In the genomic region with DNA sequence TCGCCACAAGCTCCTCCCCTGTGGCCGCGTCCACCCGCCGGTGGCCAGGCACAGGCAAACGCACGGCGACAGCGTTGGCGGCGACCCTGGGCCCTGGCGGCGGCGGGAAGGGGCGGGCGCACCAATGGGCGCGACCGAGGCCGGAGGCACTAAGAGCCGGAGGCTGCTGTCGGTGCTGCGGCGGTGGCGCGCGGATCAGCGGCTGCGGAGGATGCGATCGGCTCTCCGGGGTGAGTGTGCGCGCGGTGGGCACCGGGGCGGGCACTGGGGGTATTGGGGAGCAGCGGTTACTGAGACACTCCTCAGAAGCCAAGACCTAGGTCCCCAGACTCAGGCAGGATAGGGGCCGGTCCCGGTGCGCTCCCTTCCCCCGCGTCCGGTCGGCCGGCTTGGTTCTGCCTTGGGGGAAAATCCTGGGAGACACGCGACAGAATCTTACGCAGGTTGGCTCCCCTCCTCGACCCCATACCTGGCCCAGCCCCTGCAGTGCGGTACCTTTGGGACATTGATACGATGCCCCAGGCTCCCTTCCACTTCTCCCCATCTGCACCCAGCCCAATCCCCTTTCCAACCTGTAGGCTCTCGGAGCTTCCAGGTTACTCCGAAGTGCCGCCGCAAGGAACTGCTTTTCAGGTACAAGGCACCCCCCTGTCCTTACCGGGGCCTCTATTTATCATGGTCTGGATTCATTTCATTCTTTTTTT, we compare ENCODE assay signal across 7 mouse cellular contexts. TPM values are rescaled to one million over a fixed set of nuclear protein-coding genes. Genes with fewer than 3 reads are reported as not detected.
DNase-seq lines count a peak whose midpoint lies in the region; ATAC-seq and TF ChIP-seq lines count a peak whose summit lies in the region.

Dnajc6 (plus strand) TSS at position 115 of the 704 bp plus-strand sequence.

- ATAC-seq in granulocyte monocyte progenitor cell, adult 5-6 weeks (replicated peaks; ENCODE audit: poor library complexity, severe bottlenecking): peak; percentile 73
- ATAC-seq in lung, embryonic 16.5 days (ENCODE audit: low read depth): peak; percentile 45; the same call in 1 of the 2 replicates
- ATAC-seq in stomach, embryonic 15.5 days (ENCODE audit: insufficient read depth, low FRiP score, low read depth): 0 out of 2 replicates have a peak, but pooled peaks have one; percentile 35

- peak; percentile 42 for DNase-seq in thymus, adult 2 months
- DNase-seq in thymus, adult 18-20 months: no peak
- peak; percentile 42 for DNase-seq in cerebellum, adult 8-10 months
- DNase-seq in kidney, postnatal 10 days: peak; percentile 42

- peak within 1 kb of the TSS; percentile 98 for H3K4me2 ChIP-seq in lung, embryonic 16.5 days (ENCODE audit: low read depth, low read length)
- peak within 1 kb of the TSS; percentile 95 for H3K4me2 ChIP-seq in stomach, embryonic 15.5 days

- no peak for TF ChIP-seq CTCF in thymus, adult 2 months (IDR thresholded peaks at IDR 0.05; ENCODE audit: borderline replicate concordance, control insufficient read depth, extremely low read depth, insufficient read depth, low read length, poor library complexity)

- H3K4me1 ChIP-seq in thymus, adult 2 months (replicated peaks; ENCODE audit: control insufficient read depth, insufficient read depth, low read length): peaks cover 15% of the 10 kb centered on the region
- peaks cover 13% of the 10 kb centered on the region; the same call in 1 of the 2 replicates for H3K4me1 ChIP-seq in lung, embryonic 16.5 days (replicated peaks; ENCODE audit: control insufficient read depth, insufficient read depth, low read length)
- 0 out of 2 replicates have a peak, but pooled peaks cover 11% of the 10 kb centered on the region for H3K4me1 ChIP-seq in stomach, embryonic 15.5 days

- H3K27me3 ChIP-seq in thymus, adult 2 months (ENCODE audit: control insufficient read depth, insufficient read depth, low read length): peaks cover 3% of the 10 kb centered on the region; the same call in 1 of the 2 replicates
- H3K27me3 ChIP-seq in lung, embryonic 16.5 days (ENCODE audit: control insufficient read depth, insufficient read depth, low read depth, low read length): peaks cover 28% of the 10 kb centered on the region
- peaks cover 25% of the 10 kb centered on the region for H3K27me3 ChIP-seq in stomach, embryonic 15.5 days (replicated peaks)

- peak within 1 kb of the TSS; percentile 57 for H3K9ac ChIP-seq in lung, embryonic 16.5 days (ENCODE audit: low read length)
- H3K9ac ChIP-seq in stomach, embryonic 15.5 days: 0 out of 2 replicates have a peak within 1 kb of the TSS, but pooled peaks have one; percentile 19

- no peaks in the 10 kb centered on the region for H3K36me3 ChIP-seq in thymus, adult 2 months (ENCODE audit: control insufficient read depth, insufficient read depth, low read length)
- H3K36me3 ChIP-seq in lung, embryonic 16.5 days (ENCODE audit: control insufficient read depth, insufficient read depth, low read length): no peaks in the 10 kb centered on the region
- H3K36me3 ChIP-seq in stomach, embryonic 15.5 days: no peaks in the 10 kb centered on the region

- no peak for TF ChIP-seq POLR2A in thymus, adult 2 months (IDR thresholded peaks at IDR 0.05; ENCODE audit: control insufficient read depth, extremely low read depth, insufficient read depth, low read length, poor library complexity)

- H3K4me3 ChIP-seq in thymus, adult 2 months (ENCODE audit: control insufficient read depth, insufficient read depth, low read length): peak within 1 kb of the TSS; percentile 65
- H3K4me3 ChIP-seq in lung, embryonic 16.5 days (ENCODE audit: low read length): peak within 1 kb of the TSS; percentile 61
- peak within 1 kb of the TSS; percentile 51 for H3K4me3 ChIP-seq in stomach, embryonic 15.5 days (replicated peaks)

- no peak within 1 kb of the TSS for H3K27ac ChIP-seq in thymus, adult 2 months (ENCODE audit: control insufficient read depth, insufficient read depth, low read length)
- H3K27ac ChIP-seq in lung, embryonic 16.5 days (ENCODE audit: low read length): no peak within 1 kb of the TSS
- H3K27ac ChIP-seq in stomach, embryonic 15.5 days: no peak within 1 kb of the TSS

- no peaks in the 10 kb centered on the region for H3K9me3 ChIP-seq in lung, embryonic 16.5 days (ENCODE audit: control insufficient read depth, low read length)
- no peaks in the 10 kb centered on the region for H3K9me3 ChIP-seq in stomach, embryonic 15.5 days

- 2% methylated on average over 55 of the region's 57 CpGs for WGBS in thymus, adult 2 months
- under 1% methylated on average over 35 of the region's 57 CpGs for WGBS in lung, embryonic 16.5 days
- WGBS in stomach, embryonic 15.5 days: 2% methylated on average over 52 of the region's 57 CpGs

RNA-seq across cellular contexts. Expression of gene Dnajc6, which starts in this region (rescaled TPM):
- 29.6 and 31.9 TPM in 2 replicates for polyA plus RNA-seq in thymus, adult 2 months (2012; rRNA removed)
- 7.3 and 12.5 TPM in 2 replicates for total RNA-seq in granulocyte monocyte progenitor cell, adult 5-6 weeks (2014; fragmentation: Nextera tagmentation)
- 15.4 and 24.3 TPM in 2 replicates for total RNA-seq in granulocyte monocyte progenitor cell, adult 5-6 weeks (2017)
- 0.78 and 1.1 TPM in 2 replicates for polyA plus RNA-seq in lung, embryonic 16.5 days (2015; fragmentation: Nextera tagmentation; extraction: Ambion mirVana)
- 1.7 and 2.0 TPM in 2 replicates for polyA plus RNA-seq in stomach, embryonic 15.5 days (2015; fragmentation: Nextera tagmentation; extraction: Ambion mirVana)

Comparison
In these comparisons a context has a peak if more than half of its experiments do, and no peak if none do; other contexts are left out.
1. RNA of gene Dnajc6 (polyA plus RNA-seq): 29.6 to 31.9 TPM in thymus, adult 2 months; 1.7 to 2.0 TPM in stomach, embryonic 15.5 days and 0.78 to 1.1 TPM in lung, embryonic 16.5 days; every median in the first group is over 10 times any median in the second.
2. DNase-seq: peak in thymus, adult 2 months (single experiment), cerebellum, adult 8-10 months (single experiment) and kidney, postnatal 10 days (single experiment); none in thymus, adult 18-20 months (0 of 2).
3. Peak in every context shown above with its lines, with median percentiles within 50 percentile points of each other: H3K4me3 ChIP-seq and ATAC-seq.